Mouse (Mus musculus): ENCODE results near the gene Cd82. TPM values are rescaled to one million over a fixed set of nuclear protein-coding genes. Genes with fewer than 3 reads are reported as not detected.
A peak's percentile ranks its signal among the peaks of the same experiment; 100 is the strongest.

The Cd82 gene
- polyA plus RNA-seq, 1 experiment from 2014 or later, result 23.9 TPM

GRCm38 (mm10) chr2:93434896-93435295 lies 28.0 kb downstream of the Cd82 start:
- no peaks in the 10 kb centered on the region for H3K27me3 ChIP-seq
- H3K9ac ChIP-seq, result no peak overlapping the region
- 92% methylated on average over 3 of the region's 3 CpGs for WGBS
- no peak for ATAC-seq (ENCODE audit: low read depth)
- H3K4me3 ChIP-seq, result no peak overlapping the region
- H3K4me1 ChIP-seq (replicated peaks), result peaks cover 27% of the 10 kb centered on the region
- H3K27ac ChIP-seq (replicated peaks), result no peak overlapping the region
- H3K9me3 ChIP-seq, result no peaks in the 10 kb centered on the region
- no peak overlapping the region for H3K4me2 ChIP-seq
- H3K36me3 ChIP-seq, result no peaks in the 10 kb centered on the region

- no peak for ATAC-seq (ENCODE audit: low read depth)
- Histone ChIP-seq H3K27ac (replicated peaks) (no peak overlapping the region), H3K4me2 (no peak overlapping the region), H3K27me3 (no peaks in the 10 kb centered on the region), H3K9ac (no peak overlapping the region), H3K9me3 (no peaks in the 10 kb centered on the region), H3K4me1 (replicated peaks) (peaks cover 17% of the 10 kb centered on the region), H3K4me3 (no peak overlapping the region), H3K36me3 (no peaks in the 10 kb centered on the region)
- 67% methylated on average over 5 of the region's 5 CpGs for WGBS
Measured at GRCm38 (mm10) chr2:93433543-93433942, 29.4 kb downstream of the Cd82 start.

GRCm38 (mm10) chr2:93432600-93433389 lies 30.1 kb downstream of the Cd82 start:
- 81% methylated on average over 6 of the region's 6 CpGs for WGBS
- no peaks in the 10 kb centered on the region for H3K36me3 ChIP-seq
- no peak overlapping the region for H3K27ac ChIP-seq (replicated peaks)
- no peaks in the 10 kb centered on the region for H3K9me3 ChIP-seq
- H3K4me3 ChIP-seq, result no peak overlapping the region
- no peak for ATAC-seq (ENCODE audit: low read depth)
- no peak overlapping the region for H3K9ac ChIP-seq
- H3K27me3 ChIP-seq, result no peaks in the 10 kb centered on the region
- peaks cover 17% of the 10 kb centered on the region for H3K4me1 ChIP-seq (replicated peaks)
- no peak overlapping the region for H3K4me2 ChIP-seq

GRCm38 (mm10) chr2:93431575-93432325 lies 31.2 kb downstream of the Cd82 start:
- H3K27ac ChIP-seq (replicated peaks), result no peak overlapping the region
- H3K9me3 ChIP-seq, result no peaks in the 10 kb centered on the region
- no peaks in the 10 kb centered on the region for H3K27me3 ChIP-seq
- H3K36me3 ChIP-seq, result no peaks in the 10 kb centered on the region
- H3K4me2 ChIP-seq, result no peak overlapping the region
- WGBS, result 65% methylated on average over 5 of the region's 5 CpGs
- peaks cover 24% of the 10 kb centered on the region for H3K4me1 ChIP-seq (replicated peaks)
- ATAC-seq (ENCODE audit: low read depth), result no peak
- no peak overlapping the region for H3K4me3 ChIP-seq
- no peak overlapping the region for H3K9ac ChIP-seq

- WGBS, result 78% methylated on average over 5 of the region's 5 CpGs
- no peak for ATAC-seq (ENCODE audit: low read depth)
- Histone ChIP-seq H3K4me3 (no peak overlapping the region), H3K9ac (no peak overlapping the region), H3K27ac (replicated peaks) (no peak overlapping the region), H3K4me2 (no peak overlapping the region), H3K9me3 (no peaks in the 10 kb centered on the region), H3K27me3 (no peaks in the 10 kb centered on the region), H3K36me3 (no peaks in the 10 kb centered on the region), H3K4me1 (replicated peaks) (peaks cover 28% of the 10 kb centered on the region)
Measured at GRCm38 (mm10) chr2:93430993-93431392, 31.9 kb downstream of the Cd82 start.

GRCm38 (mm10) chr2:93428004-93428531 lies 34.9 kb downstream of the Cd82 start:
- 66% methylated on average over 11 of the region's 11 CpGs for WGBS
- no peaks in the 10 kb centered on the region for H3K36me3 ChIP-seq
- ATAC-seq (ENCODE audit: low read depth), result no peak

GRCm38 (mm10) chr2:93427000-93427715 lies 35.8 kb downstream of the Cd82 start:
- H3K9ac ChIP-seq, result no peak overlapping the region
- no peaks in the 10 kb centered on the region for H3K9me3 ChIP-seq
- H3K4me2 ChIP-seq, result no peak overlapping the region
- H3K27ac ChIP-seq (replicated peaks), result no peak overlapping the region
- 58% methylated on average over 8 of the region's 8 CpGs for WGBS
- peaks cover 25% of the 10 kb centered on the region for H3K4me1 ChIP-seq (replicated peaks)
- H3K36me3 ChIP-seq, result no peaks in the 10 kb centered on the region
- no peak overlapping the region for H3K4me3 ChIP-seq
- ATAC-seq (ENCODE audit: low read depth), result no peak
- no peaks in the 10 kb centered on the region for H3K27me3 ChIP-seq

More at GRCm38 (mm10) chr2:93428004-93428531, 34.9 kb downstream of the Cd82 start:
- no peak overlapping the region for H3K4me3 ChIP-seq
- H3K9ac ChIP-seq, result no peak overlapping the region
- no peak overlapping the region for H3K4me2 ChIP-seq
- H3K4me1 ChIP-seq (replicated peaks), result peaks cover 29% of the 10 kb centered on the region
- no peaks in the 10 kb centered on the region for H3K9me3 ChIP-seq
- no peaks in the 10 kb centered on the region for H3K27me3 ChIP-seq
- H3K27ac ChIP-seq (replicated peaks), result no peak overlapping the region

GRCm38 (mm10) chr2:93425810-93426209 lies 37.1 kb downstream of the Cd82 start:
- 49% methylated on average over 4 of the region's 4 CpGs for WGBS
- no peak for ATAC-seq (ENCODE audit: low read depth)

GRCm38 (mm10) chr2:93424307-93424984 lies 38.5 kb downstream of the Cd82 start:
- H3K9me3 ChIP-seq, result no peaks in the 10 kb centered on the region
- peaks cover 19% of the 10 kb centered on the region for H3K4me1 ChIP-seq (replicated peaks)
- H3K9ac ChIP-seq, result no peak overlapping the region
- H3K27me3 ChIP-seq, result no peaks in the 10 kb centered on the region
- H3K4me2 ChIP-seq, result no peak overlapping the region
- H3K27ac ChIP-seq (replicated peaks), result no peak overlapping the region
- ATAC-seq (ENCODE audit: low read depth), result no peak
- no peaks in the 10 kb centered on the region for H3K36me3 ChIP-seq
- H3K4me3 ChIP-seq, result no peak overlapping the region
- 93% methylated on average over 9 of the region's 9 CpGs for WGBS

More at GRCm38 (mm10) chr2:93425810-93426209, 37.1 kb downstream of the Cd82 start:
- 0 out of 2 replicates have a peak overlapping the region, but pooled peaks have one; percentile 33 for H3K27ac ChIP-seq (replicated peaks)
- no peaks in the 10 kb centered on the region for H3K27me3 ChIP-seq
- H3K36me3 ChIP-seq, result no peaks in the 10 kb centered on the region
- no peak overlapping the region for H3K9ac ChIP-seq
- peaks cover 19% of the 10 kb centered on the region for H3K4me1 ChIP-seq (replicated peaks)
- no peak overlapping the region for H3K4me2 ChIP-seq
- no peaks in the 10 kb centered on the region for H3K9me3 ChIP-seq
- no peak overlapping the region for H3K4me3 ChIP-seq

GRCm38 (mm10) chr2:93421320-93421719 lies 41.6 kb downstream of the Cd82 start:
- Histone ChIP-seq H3K4me3 (no peak overlapping the region), H3K27me3 (no peaks in the 10 kb centered on the region; the same call in 1 of the 2 replicates), H3K9me3 (no peaks in the 10 kb centered on the region), H3K9ac (no peak overlapping the region), H3K4me2 (no peak overlapping the region), H3K36me3 (no peaks in the 10 kb centered on the region), H3K27ac (replicated peaks) (no peak overlapping the region), H3K4me1 (replicated peaks) (peaks cover 24% of the 10 kb centered on the region)
- 27% methylated on average over 7 of the region's 7 CpGs for WGBS
- no peak for ATAC-seq (ENCODE audit: low read depth)

- H3K9me3 ChIP-seq, result no peaks in the 10 kb centered on the region
- no peak overlapping the region for H3K9ac ChIP-seq
- H3K27me3 ChIP-seq, result no peaks in the 10 kb centered on the region; the same call in 1 of the 2 replicates
- H3K27ac ChIP-seq (replicated peaks), result no peak overlapping the region
- no peak for ATAC-seq (ENCODE audit: low read depth)
- H3K4me1 ChIP-seq (replicated peaks), result peaks cover 13% of the 10 kb centered on the region; the same call in 1 of the 2 replicates
- no peak overlapping the region for H3K4me3 ChIP-seq
- no peaks in the 10 kb centered on the region for H3K36me3 ChIP-seq
- no peak overlapping the region for H3K4me2 ChIP-seq
- WGBS, result 83% methylated on average over 12 of the region's 12 CpGs
Measured at GRCm38 (mm10) chr2:93419971-93420370, 43.0 kb downstream of the Cd82 start.

Data from neural tube, embryonic 13.5 days (tissue).